Mouse (Mus musculus) gastrocnemius, adult 18-20 months (tissue): ENCODE results near the gene Gm8797. TPM values are rescaled to one million over a fixed set of nuclear protein-coding genes. Genes with fewer than 3 reads are reported as not detected.
"Not testable (repeated sequence)": the region's sequence is repeated elsewhere in the genome, so short reads cannot be mapped to it uniquely, and the experiment has no call there.

Source experiments
- DNase-seq: peaks from one replicate; pipeline ENCODE4 v3.0.0; 2021; ENCODE audit warnings: low spot score
- long read RNA-seq, 2 experiments: library from polyadenylated mRNA; stranded (forward); transcript quantifications; one replicate each; pipeline ENCODE4 v2.0.0; 2021
- total RNA-seq, 2 experiments: library from RNA; stranded (reverse); gene quantifications; 2 replicates each; pipeline ENCODE4 v1.2.3; 2021

Gene Gm8797
- 1 to 10 TPM; 2.4 to 7.2 TPM for total RNA-seq
- long read RNA-seq, experiment 1, transcript Gm8797-201 (1 exons, 490 nt) = major isoform, 5 of 5 reads
- long read RNA-seq, experiment 1, partial matches to known transcripts = 0 of 5 reads
- long read RNA-seq, experiment 1, other reads (novel, unspliced or antisense) = 0 of 5 reads
- long read RNA-seq, experiment 2, partial matches to known transcripts = 0 of 4 reads
- long read RNA-seq, experiment 2, other reads (novel, unspliced or antisense) = 0 of 4 reads

GRCm38 (mm10) chr3:5750506-5750905 lies at the start of gene Gm8797:
Gene Gm8797, plus strand, starts transcription at chr3:5750806.
- DNase-seq = not testable (repeated sequence)

- no peak for DNase-seq
Measured at GRCm38 (mm10) chr3:5714481-5714880, 36.1 kb upstream of the Gm8797 start.

GRCm38 (mm10) chr3:5732931-5733330 lies 17.7 kb upstream of the Gm8797 start:
- DNase-seq = no peak

GRCm38 (mm10) chr3:5754763-5755478 lies 4.3 kb downstream of the Gm8797 start:
- no peak for DNase-seq

GRCm38 (mm10) chr3:5766256-5766655 lies 15.7 kb downstream of the Gm8797 start:
- no peak for DNase-seq

- DNase-seq = no peak
Measured at GRCm38 (mm10) chr3:5776894-5777293, 26.3 kb downstream of the Gm8797 start.
